9 mouse cellular contexts compared by ENCODE assay signal in genomic region chr7:100919809-100920107, GRCm38 (mm10). TPM values are rescaled to one million over a fixed set of nuclear protein-coding genes. Genes with fewer than 3 reads are reported as not detected.
DNase-seq lines count a peak whose midpoint lies in the region; ATAC-seq lines count a peak whose summit lies in the region.
"Had no signal": no experiment of that assay in that cellular context is flagged by ENCODE, and none has a peak within 500 bp of the region (broad histone marks: within the 10 kb centered on the region; RNA-seq: fewer than 3 reads in every experiment).

No protein-coding gene starts in this region.

- no peak for ATAC-seq in hindbrain, embryonic 13.5 days (ENCODE audit: low FRiP score)
- no peak for ATAC-seq in liver, embryonic 12.5 days

- H3K27ac ChIP-seq in hindbrain, embryonic 13.5 days, result 0 out of 2 replicates have a peak overlapping the region, but pooled peaks have one; percentile 12
- 0 out of 2 replicates have a peak overlapping the region, but pooled peaks have one; percentile 17 for H3K27ac ChIP-seq in liver, embryonic 12.5 days
- H3K27ac ChIP-seq: embryonic facial prominence, embryonic 15.5 days had no signal

- no peaks in the 10 kb centered on the region for H3K36me3 ChIP-seq in hindbrain, embryonic 13.5 days
- peaks cover 6% of the 10 kb centered on the region; the same call in 1 of the 2 replicates for H3K36me3 ChIP-seq in liver, embryonic 12.5 days

- H3K27me3 ChIP-seq in hindbrain, embryonic 13.5 days, result no peaks in the 10 kb centered on the region
- peaks cover 16% of the 10 kb centered on the region for H3K27me3 ChIP-seq in liver, embryonic 12.5 days (replicated peaks)
- H3K27me3 ChIP-seq: embryonic facial prominence, embryonic 15.5 days had no signal

- no peak overlapping the region for H3K4me3 ChIP-seq in hindbrain, embryonic 13.5 days
- H3K4me3 ChIP-seq in liver, embryonic 12.5 days, result no peak overlapping the region
- H3K4me3 ChIP-seq: embryonic facial prominence, embryonic 15.5 days had no signal

- H3K9ac ChIP-seq in hindbrain, embryonic 13.5 days, result no peak overlapping the region
- no peak overlapping the region for H3K9ac ChIP-seq in liver, embryonic 12.5 days
- H3K9ac ChIP-seq: embryonic facial prominence, embryonic 15.5 days had no signal

- H3K4me1 ChIP-seq in hindbrain, embryonic 13.5 days (replicated peaks), result peaks cover 63% of the 10 kb centered on the region
- H3K4me1 ChIP-seq in liver, embryonic 12.5 days, result peaks cover 37% of the 10 kb centered on the region

- WGBS in hindbrain, embryonic 13.5 days, result 6% methylated on average over 2 of the region's 2 CpGs
- WGBS in liver, embryonic 12.5 days (ENCODE audit: insufficient replicate concordance), result 57% methylated on average over 2 of the region's 2 CpGs

- no peaks in the 10 kb centered on the region for H3K9me3 ChIP-seq in hindbrain, embryonic 13.5 days
- no peaks in the 10 kb centered on the region for H3K9me3 ChIP-seq in liver, embryonic 12.5 days (replicated peaks)
- H3K9me3 ChIP-seq: embryonic facial prominence, embryonic 15.5 days had no signal

- H3K4me2 ChIP-seq in hindbrain, embryonic 13.5 days, result no peak overlapping the region
- H3K4me2 ChIP-seq in liver, embryonic 12.5 days, result no peak overlapping the region
- H3K4me2 ChIP-seq: embryonic facial prominence, embryonic 15.5 days had no signal

- peak; percentile 57 for DNase-seq in retina, postnatal 1 day
- DNase-seq in retina, embryonic 14.5 days (ENCODE audit: low spot score), result no peak
- no peak for DNase-seq in T-cell, adult 2 months (ENCODE audit: low spot score)
- DNase-seq in thymus, postnatal 10 days (ENCODE audit: low spot score in 2 of 2), result no peak
- DNase-seq in spleen, postnatal 36 days (ENCODE audit: low spot score in 2 of 2), result no peak
- DNase-seq in layer of hippocampus, postnatal 36 days, result no peak

RNA-seq across cellular contexts. Expression of gene Arhgef17, which starts 12.1 kb away (rescaled TPM):
- 7.2 and 7.7 TPM in 2 replicates for polyA plus RNA-seq in hindbrain, embryonic 13.5 days (2015; fragmentation: Nextera tagmentation; extraction: Ambion mirVana)
- polyA plus RNA-seq in liver, embryonic 12.5 days (2016; fragmentation: Nextera tagmentation; extraction: Ambion mirVana), result 1.7 and 2.2 TPM in 2 replicates
- 100 to 1,000 TPM; 152 to 158 TPM for total RNA-seq in layer of hippocampus, postnatal 36 days (2021)

RNA-seq across cellular contexts. Expression of gene P2ry6, which starts 54.7 kb away (rescaled TPM):
- polyA plus RNA-seq in hindbrain, embryonic 13.5 days (2015; fragmentation: Nextera tagmentation; extraction: Ambion mirVana), result 2.7 and 3.5 TPM in 2 replicates
- polyA plus RNA-seq in liver, embryonic 12.5 days (2016; fragmentation: Nextera tagmentation; extraction: Ambion mirVana), result 3.4 and 3.6 TPM in 2 replicates
- total RNA-seq in layer of hippocampus, postnatal 36 days (2021), result 1 to 10 TPM; 3.2 to 3.5 TPM

RNA-seq across cellular contexts. Expression of gene Relt, which starts 56.5 kb away (rescaled TPM):
- 4.3 and 4.8 TPM in 2 replicates for polyA plus RNA-seq in hindbrain, embryonic 13.5 days (2015; fragmentation: Nextera tagmentation; extraction: Ambion mirVana)
- polyA plus RNA-seq in liver, embryonic 12.5 days (2016; fragmentation: Nextera tagmentation; extraction: Ambion mirVana), result 17.8 and 18.2 TPM in 2 replicates
- total RNA-seq in layer of hippocampus, postnatal 36 days (2021), result 10 to 100 TPM; 11.5 to 11.8 TPM
